Mouse (Mus musculus) gastrocnemius, adult 8-10 months (tissue): ENCODE data around the gene Gm38394. TPM values are rescaled to one million over a fixed set of nuclear protein-coding genes. Genes with fewer than 3 reads are reported as not detected.

Experiments
- DNase-seq, 2 experiments: peaks; one replicate each; pipeline ENCODE4 v3.0.0; 2022; ENCODE audit warnings: low spot score in 2 of 2
- total RNA-seq, 4 experiments: library from RNA; stranded (reverse); gene quantifications; 2 replicates each; pipeline ENCODE4 v1.2.4; 2022

The Gm38394 gene
- total RNA-seq, 4 experiments from 2014 or later: 25.4 to 32.7 (median 26.1) TPM

- no peak for DNase-seq
These were observed 75.1 kb downstream of the Gm38394 start for GRCm38 (mm10) chr1:133585995-133586537.

GRCm38 (mm10) chr1:133571293-133571692 lies 89.8 kb downstream of the Gm38394 start:
- DNase-seq: no peak

Other genes with a start within 250 kb of the Gm38394 start
- gene Sox13, start 236.9 kb downstream of the Gm38394 start, total RNA-seq: 1 to 10 TPM; 4.0 to 8.7 (median 6.7) TPM
- 10 to 100 TPM; 38.1 to 53.9 (median 48.6) TPM for gene Snrpe, start 51.0 kb downstream of the Gm38394 start, total RNA-seq
- gene Zbed6, start 433 bp downstream of the Gm38394 start, total RNA-seq: 1 to 10 TPM; 5.3 to 9.9 (median 8.6) TPM
- not detected for gene Lax1, start 28.8 kb upstream of the Gm38394 start, total RNA-seq
- 1 to 10 TPM; 6.1 to 8.8 (median 6.6) TPM for gene Atp2b4, start 139.7 kb upstream of the Gm38394 start, total RNA-seq
- gene Optc, start 246.7 kb upstream of the Gm38394 start, total RNA-seq: under 1 TPM in 1 of 4 experiments, not detected in 3; 0.29 TPM